Mouse (Mus musculus): ENCODE measurements around the gene Twsg1. TPM values are rescaled to one million over a fixed set of nuclear protein-coding genes. Genes with fewer than 3 reads are reported as not detected.

Twsg1 gene
- polyA plus RNA-seq, 1 experiment, result 75.3 TPM

DNA sequence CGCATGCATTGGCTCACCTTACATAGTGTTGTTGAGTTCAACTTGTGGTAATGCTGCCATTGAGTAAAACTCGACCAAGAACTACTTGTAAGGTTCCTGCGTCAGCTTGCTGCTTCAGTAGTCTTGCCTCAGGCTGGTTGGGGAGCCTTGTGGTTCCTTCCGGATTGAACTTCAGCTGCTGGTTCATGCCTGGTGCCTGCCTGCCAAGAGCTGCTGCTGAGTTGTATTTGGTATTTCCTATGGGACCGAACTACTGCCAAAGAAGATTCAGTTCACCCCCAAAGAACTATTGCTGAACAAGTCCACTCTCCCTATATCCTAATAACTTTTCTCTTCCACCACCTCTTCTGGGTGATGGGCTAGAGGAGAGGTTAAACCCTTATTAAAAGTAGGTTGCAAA is 61.5 kb downstream of the Twsg1 start:
- TF ChIP-seq POLR2A (IDR thresholded peaks at IDR 0.05; ENCODE audit: insufficient read depth, low read length) (no peak), CTCF (IDR thresholded peaks at IDR 0.05; ENCODE audit: low read depth, low read length) (no peak), EP300 (IDR thresholded peaks at IDR 0.05; ENCODE audit: insufficient read depth, low read depth, low read length) (no peak)
- Histone ChIP-seq H3K27me3 (ENCODE audit: control insufficient read depth, insufficient read depth, low read length, poor library complexity, severe bottlenecking) (no peaks in the 10 kb centered on the region), H3K4me3 (ENCODE audit: low read depth, low read length) (no peak overlapping the region), H3K9me3 (replicated peaks; ENCODE audit: control insufficient read depth, insufficient read depth, low read length, poor library complexity, severe bottlenecking) (no peaks in the 10 kb centered on the region), H3K9ac (ENCODE audit: low read depth, poor library complexity, severe bottlenecking) (no peak overlapping the region), H3K27ac (ENCODE audit: insufficient read depth, low read length) (no peak overlapping the region), H3K4me1 (ENCODE audit: control insufficient read depth, insufficient read depth, low read length) (no peaks in the 10 kb centered on the region), H3K36me3 (ENCODE audit: control insufficient read depth, insufficient read depth, low read length, poor library complexity, severe bottlenecking) (no peaks in the 10 kb centered on the region)

DNA sequence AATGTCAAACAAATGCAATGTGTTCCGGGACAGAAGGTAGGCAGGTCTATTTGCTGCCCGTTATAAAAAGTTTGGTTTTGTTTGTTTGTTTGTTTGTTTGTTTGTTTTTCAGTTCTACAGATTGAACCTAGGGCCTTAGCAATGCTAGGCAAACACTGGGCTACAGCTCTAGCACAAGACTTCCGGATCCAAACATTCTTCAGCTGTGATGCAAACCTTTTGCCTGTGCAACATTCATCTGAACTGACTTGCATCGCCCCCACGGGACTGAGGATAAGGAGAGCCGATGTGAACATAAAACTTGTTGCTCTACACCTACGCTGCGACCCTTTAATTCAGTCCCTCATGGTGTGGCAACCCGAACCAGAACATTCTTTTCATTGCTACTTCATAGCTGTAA is 64.5 kb downstream of the Twsg1 start:
- Histone ChIP-seq H3K4me3 (ENCODE audit: low read depth, low read length) (no peak overlapping the region), H3K4me1 (ENCODE audit: control insufficient read depth, insufficient read depth, low read length) (no peaks in the 10 kb centered on the region), H3K9ac (ENCODE audit: low read depth, poor library complexity, severe bottlenecking) (peak overlapping the region; percentile 73; the same call in 1 of the 2 replicates), H3K27me3 (ENCODE audit: control insufficient read depth, insufficient read depth, low read length, poor library complexity, severe bottlenecking) (no peaks in the 10 kb centered on the region), H3K27ac (ENCODE audit: insufficient read depth, low read length) (no peak overlapping the region), H3K9me3 (replicated peaks; ENCODE audit: control insufficient read depth, insufficient read depth, low read length, poor library complexity, severe bottlenecking) (no peaks in the 10 kb centered on the region), H3K36me3 (ENCODE audit: control insufficient read depth, insufficient read depth, low read length, poor library complexity, severe bottlenecking) (no peaks in the 10 kb centered on the region)
- TF ChIP-seq CTCF (IDR thresholded peaks at IDR 0.05; ENCODE audit: low read depth, low read length) (no peak), POLR2A (IDR thresholded peaks at IDR 0.05; ENCODE audit: insufficient read depth, low read length) (no peak), EP300 (IDR thresholded peaks at IDR 0.05; ENCODE audit: insufficient read depth, low read depth, low read length) (no peak)

DNA sequence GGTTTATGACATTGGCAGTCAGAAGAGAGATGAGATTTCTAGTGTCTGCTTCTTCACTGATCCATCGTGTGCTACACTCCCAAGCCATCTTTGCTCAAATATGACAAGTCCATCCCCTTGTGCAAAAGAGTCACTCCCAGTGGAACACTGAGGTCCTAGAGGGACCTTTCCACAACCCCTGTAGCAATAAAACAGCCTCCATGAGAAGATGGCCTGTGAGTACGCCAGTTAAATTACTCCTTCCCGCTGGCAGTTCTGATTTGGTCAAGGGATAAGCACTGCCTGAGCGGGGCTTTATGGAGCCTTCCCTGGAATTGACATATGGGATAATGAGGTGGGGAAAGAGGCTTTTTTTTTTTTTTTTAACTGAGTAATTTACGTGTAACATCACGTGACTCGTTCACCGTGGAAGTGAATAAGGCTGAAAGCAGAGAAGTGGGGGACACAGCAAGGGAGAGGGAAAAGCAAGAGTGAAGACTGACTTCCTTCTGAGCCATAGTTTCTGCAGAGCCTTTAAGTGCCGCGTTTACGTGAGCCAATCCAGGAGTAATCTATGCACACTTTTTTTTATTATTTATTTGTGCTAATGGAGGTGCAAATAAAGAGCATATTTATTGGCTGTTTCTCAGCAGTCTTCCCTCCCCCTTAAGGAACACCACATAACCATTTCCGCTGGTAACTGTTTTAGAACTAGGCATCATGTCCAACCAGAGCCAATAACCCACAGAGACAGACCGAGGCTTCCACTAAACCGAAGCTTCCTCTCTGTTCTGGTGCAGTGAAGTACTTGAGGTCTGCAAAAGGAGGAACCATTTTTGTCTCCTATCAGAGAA is 65.1 kb downstream of the Twsg1 start, which contains the start of gene Ralbp1:
TSS of gene Ralbp1 (minus strand) at position 102 of the 833 bp plus-strand sequence.
- Histone ChIP-seq H3K4me3 (ENCODE audit: low read depth, low read length) (peak within 1 kb of the TSS; percentile 97), H3K9me3 (replicated peaks; ENCODE audit: control insufficient read depth, insufficient read depth, low read length, poor library complexity, severe bottlenecking) (no peaks in the 10 kb centered on the region), H3K4me1 (ENCODE audit: control insufficient read depth, insufficient read depth, low read length) (no peaks in the 10 kb centered on the region), H3K9ac (ENCODE audit: low read depth, poor library complexity, severe bottlenecking) (peak within 1 kb of the TSS; percentile 82), H3K27ac (ENCODE audit: insufficient read depth, low read length) (peak within 1 kb of the TSS; percentile 87), H3K36me3 (ENCODE audit: control insufficient read depth, insufficient read depth, low read length, poor library complexity, severe bottlenecking) (no peaks in the 10 kb centered on the region), H3K27me3 (ENCODE audit: control insufficient read depth, insufficient read depth, low read length, poor library complexity, severe bottlenecking) (no peaks in the 10 kb centered on the region)
- TF ChIP-seq CTCF (IDR thresholded peaks at IDR 0.05; ENCODE audit: low read depth, low read length), result no peak
- TF ChIP-seq POLR2A (IDR thresholded peaks at IDR 0.05; ENCODE audit: insufficient read depth, low read length), result no peak
- TF ChIP-seq EP300 (IDR thresholded peaks at IDR 0.05; ENCODE audit: insufficient read depth, low read depth, low read length), result no peak

DNA sequence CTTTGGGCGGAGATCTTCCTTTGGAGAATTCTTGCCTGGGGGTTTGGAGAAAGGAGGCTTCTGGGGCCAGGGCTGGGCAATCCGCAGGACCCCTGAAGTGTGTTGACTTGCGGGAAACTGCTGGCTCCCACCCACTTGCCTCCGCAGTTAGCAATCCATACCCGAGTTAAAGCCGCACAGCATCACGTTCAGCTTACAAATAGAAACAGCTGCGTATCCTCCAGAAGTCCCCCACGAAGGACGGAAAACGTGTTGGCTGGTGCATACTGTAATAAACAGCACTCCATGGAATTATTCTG is 65.7 kb downstream of the Twsg1 start:
- peak overlapping the region; percentile 83 for H3K4me3 ChIP-seq (ENCODE audit: low read depth, low read length)
- peak overlapping the region; percentile 73 for H3K9ac ChIP-seq (ENCODE audit: low read depth, poor library complexity, severe bottlenecking)
- no peaks in the 10 kb centered on the region for H3K36me3 ChIP-seq (ENCODE audit: control insufficient read depth, insufficient read depth, low read length, poor library complexity, severe bottlenecking)
- no peaks in the 10 kb centered on the region for H3K9me3 ChIP-seq (replicated peaks; ENCODE audit: control insufficient read depth, insufficient read depth, low read length, poor library complexity, severe bottlenecking)
- H3K27ac ChIP-seq (ENCODE audit: insufficient read depth, low read length), result peak overlapping the region; percentile 87
- no peaks in the 10 kb centered on the region for H3K4me1 ChIP-seq (ENCODE audit: control insufficient read depth, insufficient read depth, low read length)
- H3K27me3 ChIP-seq (ENCODE audit: control insufficient read depth, insufficient read depth, low read length, poor library complexity, severe bottlenecking), result no peaks in the 10 kb centered on the region
- TF ChIP-seq POLR2A (IDR thresholded peaks at IDR 0.05; ENCODE audit: insufficient read depth, low read length) (no peak), CTCF (IDR thresholded peaks at IDR 0.05; ENCODE audit: low read depth, low read length) (no peak)

DNA sequence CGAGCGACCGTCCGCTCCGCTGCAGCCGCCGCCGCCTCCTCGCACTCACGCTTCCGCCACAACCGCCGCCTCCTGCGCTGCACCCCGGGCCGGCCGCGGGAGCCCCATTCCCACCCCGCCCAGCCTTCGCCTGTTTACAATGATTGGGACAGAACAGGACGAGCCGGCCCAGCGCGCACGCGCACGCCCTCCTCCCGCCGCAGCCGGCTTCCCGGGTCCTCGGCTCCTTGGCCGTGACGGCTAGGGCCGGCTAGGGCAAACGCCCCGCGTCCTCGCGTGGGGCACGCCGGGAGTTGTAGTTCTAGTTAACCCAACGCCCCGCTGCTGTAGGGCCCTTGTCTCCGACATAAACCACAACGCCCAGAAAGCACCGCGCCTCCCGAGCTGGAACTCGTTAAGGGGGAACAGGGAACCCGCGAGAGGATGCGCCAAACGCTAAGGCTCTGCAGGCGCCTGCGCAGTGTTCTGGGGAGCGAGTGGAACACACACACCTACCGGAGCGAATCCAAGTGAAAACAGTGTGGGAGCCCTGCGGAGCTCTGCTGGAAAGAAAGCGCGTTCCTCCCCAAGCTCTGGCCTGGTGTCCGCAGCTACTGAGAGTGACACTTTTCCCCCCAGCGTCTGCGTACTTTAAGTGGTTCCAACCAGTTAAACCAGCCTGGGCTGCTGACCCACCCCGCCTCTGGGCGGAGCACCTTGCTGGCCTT is 66.2 kb downstream of the Twsg1 start:
- TF ChIP-seq EP300 (IDR thresholded peaks at IDR 0.05; ENCODE audit: insufficient read depth, low read depth, low read length) (peak; percentile 30; the same call in 1 of the 2 replicates), CTCF (IDR thresholded peaks at IDR 0.05; ENCODE audit: low read depth, low read length) (no peak), POLR2A (IDR thresholded peaks at IDR 0.05; ENCODE audit: insufficient read depth, low read length) (peak; percentile 45)
- H3K36me3 ChIP-seq (ENCODE audit: control insufficient read depth, insufficient read depth, low read length, poor library complexity, severe bottlenecking), result no peaks in the 10 kb centered on the region
- no peaks in the 10 kb centered on the region for H3K9me3 ChIP-seq (replicated peaks; ENCODE audit: control insufficient read depth, insufficient read depth, low read length, poor library complexity, severe bottlenecking)
- H3K4me1 ChIP-seq (ENCODE audit: control insufficient read depth, insufficient read depth, low read length), result no peaks in the 10 kb centered on the region
- H3K27me3 ChIP-seq (ENCODE audit: control insufficient read depth, insufficient read depth, low read length, poor library complexity, severe bottlenecking), result no peaks in the 10 kb centered on the region
- peak overlapping the region; percentile 82 for H3K9ac ChIP-seq (ENCODE audit: low read depth, poor library complexity, severe bottlenecking)
- peak overlapping the region; percentile 87 for H3K27ac ChIP-seq (ENCODE audit: insufficient read depth, low read length)
- peak overlapping the region; percentile 97 for H3K4me3 ChIP-seq (ENCODE audit: low read depth, low read length)
